Mouse (Mus musculus): ENCODE results near the gene Gyg. TPM values are rescaled to one million over a fixed set of nuclear protein-coding genes. Genes with fewer than 3 reads are reported as not detected.

Gene Gyg
- polyA plus RNA-seq, 1 experiment from 2014 or later, result 48.5 TPM

GRCm38 (mm10) chr3:20144401-20144800, 10.7 kb downstream of the Gyg start:
- H3K4me1 ChIP-seq, result peaks cover 4% of the 10 kb centered on the region; the same call in 1 of the 2 replicates
- H3K4me3 ChIP-seq, result no peak overlapping the region
- 17% methylated on average over 2 of the region's 2 CpGs for WGBS
- H3K9me3 ChIP-seq, result no peaks in the 10 kb centered on the region
- no peaks in the 10 kb centered on the region for H3K36me3 ChIP-seq (replicated peaks)
- no peak overlapping the region for H3K27ac ChIP-seq
- H3K27me3 ChIP-seq (replicated peaks), result no peaks in the 10 kb centered on the region
- no peak for ATAC-seq (replicated peaks)
- no peak overlapping the region for H3K4me2 ChIP-seq
- H3K9ac ChIP-seq, result no peak overlapping the region

- Histone ChIP-seq H3K4me3 (no peak overlapping the region), H3K4me2 (no peak overlapping the region), H3K27me3 (replicated peaks) (no peaks in the 10 kb centered on the region), H3K4me1 (peaks cover 4% of the 10 kb centered on the region; the same call in 1 of the 2 replicates), H3K36me3 (replicated peaks) (no peaks in the 10 kb centered on the region), H3K27ac (no peak overlapping the region), H3K9me3 (no peaks in the 10 kb centered on the region), H3K9ac (no peak overlapping the region)
- no peak for ATAC-seq (replicated peaks)
- WGBS, result 49% methylated on average over 3 of the region's 3 CpGs
These were observed 11.4 kb downstream of the Gyg start for GRCm38 (mm10) chr3:20143726-20144125.

DNA sequence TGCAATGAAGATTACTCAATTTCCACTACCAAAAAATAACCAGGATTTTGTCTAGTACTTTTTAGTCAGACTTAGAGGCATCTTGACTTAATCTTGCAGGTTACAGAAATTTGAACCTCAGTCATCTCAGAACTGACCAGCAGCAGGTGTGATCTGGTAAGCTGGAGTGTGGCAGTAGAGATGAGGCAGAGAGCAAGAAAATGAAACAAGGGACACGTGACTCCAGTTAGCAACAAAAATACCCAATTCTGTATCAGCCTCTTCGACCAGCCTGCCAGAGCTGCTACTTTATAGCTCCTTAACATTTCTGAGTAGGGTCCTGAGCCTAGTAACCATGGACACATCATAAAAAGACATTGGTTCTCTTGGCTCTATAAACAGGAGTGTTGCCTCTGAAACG, 12.5 kb downstream of the Gyg start:
- Histone ChIP-seq H3K4me1 (peaks cover 4% of the 10 kb centered on the region; the same call in 1 of the 2 replicates), H3K4me2 (no peak overlapping the region), H3K27ac (no peak overlapping the region), H3K36me3 (replicated peaks) (no peaks in the 10 kb centered on the region), H3K9me3 (no peaks in the 10 kb centered on the region), H3K27me3 (replicated peaks) (no peaks in the 10 kb centered on the region), H3K9ac (no peak overlapping the region), H3K4me3 (no peak overlapping the region)
- ATAC-seq (replicated peaks), result no peak
- 85% methylated on average over 3 of the region's 3 CpGs for WGBS

GRCm38 (mm10) chr3:20142101-20142500, 13.0 kb downstream of the Gyg start:
- ATAC-seq (replicated peaks), result no peak
- no peak overlapping the region for H3K4me2 ChIP-seq
- H3K9ac ChIP-seq, result no peak overlapping the region
- no peaks in the 10 kb centered on the region for H3K36me3 ChIP-seq (replicated peaks)
- no peaks in the 10 kb centered on the region for H3K27me3 ChIP-seq (replicated peaks)
- H3K27ac ChIP-seq, result no peak overlapping the region
- WGBS, result 88% methylated on average over 2 of the region's 2 CpGs
- no peak overlapping the region for H3K4me3 ChIP-seq
- peaks cover 4% of the 10 kb centered on the region; the same call in 1 of the 2 replicates for H3K4me1 ChIP-seq
- H3K9me3 ChIP-seq, result no peaks in the 10 kb centered on the region

DNA sequence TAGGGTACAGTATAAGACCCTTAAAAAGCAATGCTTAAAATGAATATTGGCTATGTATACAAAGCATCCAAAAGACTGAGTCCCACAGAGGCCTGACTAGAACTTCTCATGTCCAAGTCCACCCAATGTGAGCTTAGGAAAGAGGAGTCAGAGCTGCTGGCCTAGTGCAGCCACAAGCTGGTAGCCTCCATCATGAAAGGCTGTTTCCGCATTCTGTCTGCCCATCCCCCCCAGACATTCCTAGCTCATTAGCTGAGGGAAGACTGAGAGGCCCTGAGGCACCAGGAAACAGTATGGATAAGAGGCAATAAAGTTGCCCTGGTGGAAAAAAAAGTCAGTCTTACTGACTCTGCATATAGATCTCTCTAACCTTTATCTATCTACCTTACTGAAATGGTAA, 13.4 kb downstream of the Gyg start:
- ATAC-seq (replicated peaks), result no peak
- 39% methylated on average over 1 of the region's 1 CpGs for WGBS

GRCm38 (mm10) chr3:20141240-20141639, 13.9 kb downstream of the Gyg start:
- no peaks in the 10 kb centered on the region for H3K36me3 ChIP-seq (replicated peaks)
- no peak overlapping the region for H3K27ac ChIP-seq
- no peak overlapping the region for H3K9ac ChIP-seq
- H3K4me2 ChIP-seq, result no peak overlapping the region
- H3K9me3 ChIP-seq, result no peaks in the 10 kb centered on the region
- H3K4me3 ChIP-seq, result no peak overlapping the region
- no peaks in the 10 kb centered on the region for H3K4me1 ChIP-seq
- no peak for ATAC-seq (replicated peaks)
- no peaks in the 10 kb centered on the region for H3K27me3 ChIP-seq (replicated peaks)

More for the DNA sequence above, 13.4 kb downstream of the Gyg start:
- no peaks in the 10 kb centered on the region for H3K36me3 ChIP-seq (replicated peaks)
- no peaks in the 10 kb centered on the region for H3K27me3 ChIP-seq (replicated peaks)
- H3K4me2 ChIP-seq, result no peak overlapping the region
- peaks cover 2% of the 10 kb centered on the region; the same call in 1 of the 2 replicates for H3K4me1 ChIP-seq
- H3K4me3 ChIP-seq, result no peak overlapping the region
- H3K9ac ChIP-seq, result no peak overlapping the region
- no peaks in the 10 kb centered on the region for H3K9me3 ChIP-seq
- no peak overlapping the region for H3K27ac ChIP-seq

- H3K9ac ChIP-seq, result no peak overlapping the region
- WGBS, result 88% methylated on average over 9 of the region's 9 CpGs
- H3K4me3 ChIP-seq, result no peak overlapping the region
- H3K27ac ChIP-seq, result no peak overlapping the region
- H3K27me3 ChIP-seq (replicated peaks), result no peaks in the 10 kb centered on the region
- no peaks in the 10 kb centered on the region for H3K4me1 ChIP-seq
- no peaks in the 10 kb centered on the region for H3K36me3 ChIP-seq (replicated peaks)
- no peak for ATAC-seq (replicated peaks)
- H3K4me2 ChIP-seq, result no peak overlapping the region
- no peaks in the 10 kb centered on the region for H3K9me3 ChIP-seq
These were observed 18.1 kb downstream of the Gyg start for GRCm38 (mm10) chr3:20136868-20137581.

DNA sequence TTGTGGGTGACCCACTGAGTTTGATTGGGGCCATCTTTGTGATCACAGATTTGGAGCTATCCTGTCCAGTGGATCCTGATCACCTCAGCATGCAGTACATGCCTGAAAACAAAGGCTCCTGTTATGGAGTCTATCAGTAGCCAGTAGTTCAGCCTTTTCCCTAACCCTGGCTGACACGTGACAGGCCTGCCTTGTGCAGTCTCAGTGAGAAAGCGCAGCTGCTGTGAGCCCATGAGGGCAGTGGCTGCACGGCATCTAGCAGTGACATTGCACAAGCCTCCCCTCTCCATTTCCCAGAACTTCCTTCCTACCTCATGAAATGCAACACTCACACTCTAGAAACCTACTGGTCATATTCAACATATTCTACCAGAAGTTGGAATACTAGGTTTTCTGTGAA, 20.6 kb downstream of the Gyg start:
- ATAC-seq (replicated peaks), result no peak
- Histone ChIP-seq H3K9ac (no peak overlapping the region), H3K9me3 (no peaks in the 10 kb centered on the region), H3K36me3 (replicated peaks) (no peaks in the 10 kb centered on the region), H3K4me3 (no peak overlapping the region), H3K27me3 (replicated peaks) (no peaks in the 10 kb centered on the region), H3K4me1 (no peaks in the 10 kb centered on the region), H3K27ac (no peak overlapping the region), H3K4me2 (no peak overlapping the region)
- WGBS, result 79% methylated on average over 3 of the region's 3 CpGs

- Histone ChIP-seq H3K36me3 (replicated peaks) (no peaks in the 10 kb centered on the region), H3K4me3 (no peak overlapping the region)
- 91% methylated on average over 1 of the region's 1 CpGs for WGBS
These were observed 21.4 kb downstream of the Gyg start for GRCm38 (mm10) chr3:20133745-20134144.

GRCm38 (mm10) chr3:20132731-20133130, 22.4 kb downstream of the Gyg start:
- Histone ChIP-seq H3K9ac (no peak overlapping the region), H3K4me2 (no peak overlapping the region), H3K27me3 (replicated peaks) (no peaks in the 10 kb centered on the region), H3K27ac (no peak overlapping the region), H3K4me1 (no peaks in the 10 kb centered on the region), H3K4me3 (no peak overlapping the region), H3K36me3 (replicated peaks) (no peaks in the 10 kb centered on the region), H3K9me3 (no peaks in the 10 kb centered on the region)
- ATAC-seq (replicated peaks), result no peak
- WGBS, result 88% methylated on average over 1 of the region's 1 CpGs

More at GRCm38 (mm10) chr3:20133745-20134144, 21.4 kb downstream of the Gyg start:
- Histone ChIP-seq H3K9ac (no peak overlapping the region), H3K9me3 (no peaks in the 10 kb centered on the region), H3K4me1 (no peaks in the 10 kb centered on the region), H3K27ac (no peak overlapping the region), H3K4me2 (no peak overlapping the region), H3K27me3 (replicated peaks) (no peaks in the 10 kb centered on the region)
- ATAC-seq (replicated peaks), result no peak

- no peak overlapping the region for H3K4me3 ChIP-seq
- H3K4me2 ChIP-seq, result no peak overlapping the region
- no peaks in the 10 kb centered on the region for H3K9me3 ChIP-seq
- no peaks in the 10 kb centered on the region for H3K36me3 ChIP-seq (replicated peaks)
- H3K9ac ChIP-seq, result no peak overlapping the region
- no peaks in the 10 kb centered on the region for H3K27me3 ChIP-seq (replicated peaks)
- 91% methylated on average over 2 of the region's 2 CpGs for WGBS
- no peak for ATAC-seq (replicated peaks)
- H3K4me1 ChIP-seq, result no peaks in the 10 kb centered on the region
- no peak overlapping the region for H3K27ac ChIP-seq
These were observed 23.8 kb downstream of the Gyg start for GRCm38 (mm10) chr3:20131350-20131720.

GRCm38 (mm10) chr3:20130456-20131349, 24.4 kb downstream of the Gyg start:
- 94% methylated on average over 8 of the region's 8 CpGs for WGBS
- ATAC-seq (replicated peaks), result no peak

More at GRCm38 (mm10) chr3:20130456-20131349, 24.4 kb downstream of the Gyg start:
- H3K4me1 ChIP-seq, result no peaks in the 10 kb centered on the region
- no peak overlapping the region for H3K4me2 ChIP-seq
- H3K27me3 ChIP-seq (replicated peaks), result no peaks in the 10 kb centered on the region
- H3K36me3 ChIP-seq (replicated peaks), result no peaks in the 10 kb centered on the region
- H3K27ac ChIP-seq, result no peak overlapping the region
- no peaks in the 10 kb centered on the region for H3K9me3 ChIP-seq
- H3K4me3 ChIP-seq, result no peak overlapping the region
- no peak overlapping the region for H3K9ac ChIP-seq

Data from midbrain, embryonic 15.5 days (tissue).